Mouse (Mus musculus) spleen, postnatal 0 days (tissue): ENCODE results near the gene Ccndbp1. TPM values are rescaled to one million over a fixed set of nuclear protein-coding genes. Genes with fewer than 3 reads are reported as not detected.

ENCODE experiments used
- polyA plus RNA-seq: library from polyadenylated mRNA; unstranded; fragments of >200 nt; fragmentation: Nextera tagmentation; extraction: Ambion mirVana; gene quantifications from 2 replicates; pipeline ENCODE4 v1.2.1, GENCODE M21; 2015

Gene Ccndbp1
- polyA plus RNA-seq: 74.6 and 80.1 TPM in 2 replicates

DNA sequence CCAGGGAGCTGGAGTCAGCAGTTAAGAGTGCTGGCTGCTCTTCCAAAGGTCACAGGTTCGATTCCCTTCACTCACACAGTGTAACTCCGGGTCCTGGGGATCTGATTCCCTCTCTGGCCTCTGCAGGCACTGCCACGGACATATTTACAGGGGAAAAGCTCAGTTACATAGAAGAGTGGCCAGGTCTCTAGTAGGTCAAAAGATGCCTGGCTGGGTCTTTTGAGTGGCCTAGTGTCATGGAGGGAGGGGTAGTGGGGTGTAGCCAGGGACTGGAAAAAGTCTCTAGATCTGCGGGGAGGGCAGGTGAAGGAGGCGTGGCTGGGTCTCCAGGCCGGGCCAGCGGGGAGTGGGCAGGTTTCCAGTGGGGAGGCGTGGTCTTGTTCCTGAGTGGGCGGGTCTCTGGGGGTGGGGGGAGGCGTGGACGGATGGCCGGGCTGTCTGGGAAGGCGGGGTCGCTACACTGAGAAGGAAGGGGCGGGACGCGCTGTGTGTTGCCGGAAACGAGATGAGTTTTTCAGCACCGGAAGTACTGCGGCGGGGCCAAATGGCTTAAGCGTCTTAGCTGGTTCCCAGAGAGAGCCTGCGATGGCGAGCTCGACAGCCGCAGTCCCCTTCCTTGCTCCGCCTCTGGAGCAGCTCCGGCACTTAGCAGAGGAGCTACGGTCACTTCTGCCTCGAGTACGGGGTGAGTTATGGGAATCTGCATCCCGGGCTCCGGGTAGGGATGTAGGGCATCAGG, at the start of gene Ccndbp1:
Gene Ccndbp1 (plus strand): TSS at position 479 of the 739 bp plus-strand sequence.

DNA sequence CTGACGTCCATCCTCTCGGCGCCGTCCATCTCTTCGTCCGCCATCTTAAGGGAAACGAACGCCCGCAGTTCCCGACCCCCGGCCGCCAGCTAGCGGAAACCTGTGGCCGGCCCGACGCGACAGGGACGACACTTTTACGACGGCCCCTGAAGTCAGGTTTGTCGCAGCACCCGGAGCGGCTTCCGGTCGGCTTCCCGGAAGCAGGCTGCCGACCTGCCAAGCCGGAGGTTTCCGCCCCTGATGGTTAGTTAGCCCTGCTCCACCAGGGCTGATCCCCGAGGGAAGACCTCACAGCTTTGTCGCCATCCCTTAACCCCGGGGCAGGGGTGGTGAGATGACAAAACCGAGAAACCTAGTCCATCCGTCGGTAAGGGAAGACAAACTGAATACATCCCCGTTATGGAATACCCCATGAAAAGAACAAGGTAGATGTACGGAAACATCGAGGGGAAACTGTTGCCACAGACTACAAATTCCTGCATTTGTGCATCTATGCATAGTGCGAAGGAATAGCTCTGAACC, 37.6 kb upstream of the Ccndbp1 start, which contains the start of gene Ubr1:
Gene Ubr1 (minus strand): TSS at position 157 of the 522 bp plus-strand sequence.

GRCm38 (mm10) chr2:120976990-120977925, 30.9 kb upstream of the Ccndbp1 start, which contains the start of gene Tmem62:
Tmem62 (plus strand) TSS chr2:120977017.

DNA sequence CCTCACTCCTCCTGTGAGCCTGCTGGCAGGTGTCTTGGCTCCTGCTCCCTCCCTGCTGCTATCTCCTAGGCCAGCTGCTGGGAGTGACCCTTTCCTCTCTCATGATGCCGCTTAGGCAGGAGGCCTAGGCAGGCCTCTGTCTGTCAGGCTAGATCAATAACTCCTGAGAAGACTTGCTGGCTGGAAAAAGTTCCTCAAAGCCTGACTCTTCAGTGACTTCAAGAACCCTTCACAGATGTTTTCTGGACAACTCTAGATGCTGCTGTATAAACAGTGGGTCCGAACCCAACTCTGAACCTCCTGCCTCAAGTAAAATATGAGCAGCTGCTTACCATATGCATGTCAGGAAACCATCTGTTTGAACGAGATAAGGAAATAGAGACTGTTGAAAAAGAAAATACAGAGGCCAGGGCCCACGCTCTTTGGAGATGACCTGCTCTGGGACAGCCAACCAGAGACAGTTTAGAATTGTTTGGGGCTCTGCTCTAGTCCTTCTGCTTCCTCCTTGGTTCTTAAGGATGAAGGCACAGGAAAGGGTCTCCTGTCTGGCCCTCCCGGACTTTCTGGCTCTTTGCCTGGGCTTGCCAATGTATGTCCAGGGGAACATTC, 28.6 kb downstream of the Ccndbp1 start, which contains the start of gene Epb42:
Gene Epb42 (minus strand): TSS at position 340 of the 609 bp plus-strand sequence.

Other genes starting within 250 kb of the Ccndbp1 start
- gene Cdan1, start 158.3 kb upstream of the Ccndbp1 start, polyA plus RNA-seq: 8.3 and 8.8 TPM in 2 replicates
- gene Ttbk2, start 157.8 kb upstream of the Ccndbp1 start, polyA plus RNA-seq: 0.78 and 1.2 TPM in 2 replicates
- gene Ubr1, start 37.7 kb upstream of the Ccndbp1 start, polyA plus RNA-seq: 17.1 and 18.1 TPM in 2 replicates
- gene Tmem62, start 31.4 kb upstream of the Ccndbp1 start, polyA plus RNA-seq: 2.8 and 3.8 TPM in 2 replicates
- 113 and 119 TPM in 2 replicates for gene Epb42, start 28.7 kb downstream of the Ccndbp1 start, polyA plus RNA-seq
- gene Tgm5, start 77.4 kb downstream of the Ccndbp1 start, polyA plus RNA-seq: 0.10 and 0.11 TPM in 2 replicates
- not detected in 2 replicates for gene Tgm7, start 101.4 kb downstream of the Ccndbp1 start, polyA plus RNA-seq
- 9.1 and 12.2 TPM in 2 replicates for gene Adal, start 132.0 kb downstream of the Ccndbp1 start, polyA plus RNA-seq
- gene Lcmt2, start 132.2 kb downstream of the Ccndbp1 start, polyA plus RNA-seq: 10.9 and 11.4 TPM in 2 replicates
- 24.6 and 26.0 TPM in 2 replicates for gene Tubgcp4, start 162.3 kb downstream of the Ccndbp1 start, polyA plus RNA-seq
- 5.3 and 6.4 TPM in 2 replicates for gene Zscan29, start 162.7 kb downstream of the Ccndbp1 start, polyA plus RNA-seq